Mouse (Mus musculus): ENCODE measurements around the gene Srpk2. TPM values are rescaled to one million over a fixed set of nuclear protein-coding genes. Genes with fewer than 3 reads are reported as not detected.

Srpk2 gene
- total RNA-seq, 2 experiments from 2014 or later = 192 to 194 TPM

Other genes with a start within 250 kb of the Srpk2 start
- 10 to 100 TPM; 11.9 to 15.2 TPM for gene Pus7, start 99.1 kb upstream of the Srpk2 start, total RNA-seq (2021)
- gene Rint1, start 103.1 kb upstream of the Srpk2 start, total RNA-seq (2021) = 10 to 100 TPM; 20.8 to 23.4 TPM
- gene Tomm7, start 159.5 kb upstream of the Srpk2 start, total RNA-seq (2021) = 10 to 100 TPM; 83.1 to 86.2 TPM

Data from left cerebral cortex, adult 18-20 months (tissue).